Mouse (Mus musculus) inflammation-experienced regulatory T-cells, adult 16 weeks (primary cell): ENCODE data around the gene Myo1f. TPM values are rescaled to one million over a fixed set of nuclear protein-coding genes. Genes with fewer than 3 reads are reported as not detected.

Experiments
- polyA plus RNA-seq: library from polyadenylated mRNA; unstranded; fragments of 100-300 nt; shearing (Covaris generic); gene quantifications from one replicate; pipeline ENCODE4 v1.2.1, GENCODE M21; 2017

The Myo1f gene
- 101 TPM for polyA plus RNA-seq

DNA sequence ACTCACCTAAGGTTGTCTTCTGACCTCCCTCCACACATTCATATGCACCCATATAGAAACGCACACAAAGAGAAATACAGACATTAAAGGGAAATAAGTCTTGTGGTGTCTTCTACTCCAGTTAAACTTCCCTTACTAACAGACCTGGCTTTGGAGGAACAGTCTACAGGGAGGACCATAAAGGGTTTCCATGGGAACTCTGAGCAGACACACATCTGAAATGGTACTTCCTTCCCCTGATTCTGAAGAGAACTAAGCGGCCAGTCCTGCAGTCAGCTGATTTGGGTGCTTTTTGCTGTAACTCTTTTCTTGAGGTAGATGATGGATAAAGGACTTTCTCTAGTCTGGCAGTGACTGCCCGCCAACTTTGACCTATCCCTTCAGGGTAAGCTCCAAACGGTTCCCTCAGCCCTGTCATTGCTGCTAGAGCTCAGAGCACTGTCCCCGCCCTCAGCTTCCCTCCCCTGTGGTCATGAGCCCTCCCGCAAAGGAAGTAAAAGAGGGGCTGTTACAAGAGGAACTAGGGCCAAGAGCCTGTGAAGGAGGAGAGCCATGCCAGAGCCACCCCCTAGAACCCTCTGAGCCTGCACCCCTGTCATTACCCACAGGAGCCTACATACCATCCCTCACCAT is at the start of gene Myo1f:
Gene Myo1f (plus strand): TSS at position 485 of the 633 bp plus-strand sequence.

DNA sequence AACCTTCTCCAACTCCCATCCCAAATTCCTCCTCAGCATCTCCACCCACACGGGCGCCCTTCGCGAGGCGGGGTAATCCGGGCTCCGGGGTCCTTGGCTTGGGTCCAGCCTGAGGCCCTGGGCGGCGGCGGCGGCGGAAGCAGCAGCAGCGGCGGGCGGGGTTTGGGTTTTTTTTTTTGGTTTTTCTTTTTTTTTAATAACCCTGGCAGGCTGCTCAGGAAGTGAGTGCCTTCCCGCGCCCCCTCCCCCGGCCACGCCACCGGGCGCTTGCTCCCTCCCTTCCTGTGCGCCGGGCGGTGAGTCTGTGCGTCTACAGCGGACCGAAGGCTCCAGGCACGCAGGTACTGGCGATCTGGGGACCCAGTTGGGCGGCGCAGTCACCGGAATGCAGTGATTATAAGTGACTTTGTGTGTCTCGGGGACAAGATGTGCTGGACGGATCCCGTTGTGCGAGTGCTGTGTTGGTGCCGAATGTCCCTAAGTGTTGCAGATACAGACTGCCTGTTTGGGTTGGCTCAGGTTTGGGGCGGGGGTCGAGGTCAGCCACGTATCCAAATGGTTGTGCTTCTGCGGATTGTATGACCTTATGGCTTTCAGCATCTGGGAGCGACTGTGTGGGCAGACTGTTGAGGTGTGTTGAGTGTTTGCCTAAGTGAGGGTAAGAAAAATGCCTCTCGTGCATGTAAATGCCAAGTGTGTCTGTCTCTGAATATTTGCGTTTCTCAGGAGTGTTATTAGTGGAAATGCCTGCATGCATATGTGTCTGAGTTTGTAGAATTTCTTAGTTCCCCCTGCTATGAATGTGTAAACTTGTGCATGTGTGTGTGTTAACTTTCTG is 31.4 kb upstream of the Myo1f start, which contains the start of gene Adamts10:
Gene Adamts10 (plus strand): TSS at position 287 of the 838 bp plus-strand sequence.

DNA sequence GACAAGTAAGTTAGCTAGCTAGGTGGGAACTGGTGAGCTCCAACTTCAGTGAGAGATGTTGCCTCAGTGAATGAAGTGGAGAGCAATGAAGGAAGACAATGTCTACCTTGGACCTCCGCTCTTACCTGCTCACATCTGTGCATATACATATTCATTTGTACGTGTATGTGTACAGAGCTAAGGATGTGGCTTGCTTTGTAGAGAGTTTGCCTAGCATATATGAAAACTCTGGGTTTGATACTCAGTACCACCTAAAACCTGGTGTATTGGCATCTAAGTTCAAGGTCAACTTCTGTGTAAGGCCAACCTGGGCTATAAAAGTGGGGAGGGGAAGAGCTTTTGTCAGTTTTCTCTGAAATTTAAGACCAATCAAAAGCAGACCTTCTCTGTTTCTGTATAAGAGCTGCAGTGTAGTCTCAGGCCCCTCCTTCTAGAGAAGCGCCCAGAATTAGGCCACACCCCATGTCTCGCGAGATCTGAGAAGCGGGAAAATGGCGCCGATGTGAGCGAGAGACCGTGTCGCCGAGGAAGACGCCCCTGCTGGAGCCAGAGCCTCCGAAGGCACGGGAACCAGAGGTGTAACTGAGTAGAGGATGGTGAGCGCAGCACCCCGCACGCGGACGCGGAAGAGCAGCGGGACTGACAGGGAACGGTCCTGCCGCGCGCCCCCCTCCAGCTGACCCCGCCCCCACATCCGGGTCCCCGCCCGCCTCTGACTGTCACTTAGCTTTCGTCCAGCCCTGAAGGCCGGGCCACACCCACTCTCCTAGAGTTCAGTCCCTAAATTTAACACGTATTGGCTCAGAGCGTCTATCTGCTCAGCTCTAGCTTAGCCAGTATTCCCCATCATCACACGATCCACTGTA is 73.3 kb downstream of the Myo1f start, which contains the start of gene Zfp414:
Gene Zfp414 (plus strand): TSS at position 470 of the 866 bp plus-strand sequence.

DNA sequence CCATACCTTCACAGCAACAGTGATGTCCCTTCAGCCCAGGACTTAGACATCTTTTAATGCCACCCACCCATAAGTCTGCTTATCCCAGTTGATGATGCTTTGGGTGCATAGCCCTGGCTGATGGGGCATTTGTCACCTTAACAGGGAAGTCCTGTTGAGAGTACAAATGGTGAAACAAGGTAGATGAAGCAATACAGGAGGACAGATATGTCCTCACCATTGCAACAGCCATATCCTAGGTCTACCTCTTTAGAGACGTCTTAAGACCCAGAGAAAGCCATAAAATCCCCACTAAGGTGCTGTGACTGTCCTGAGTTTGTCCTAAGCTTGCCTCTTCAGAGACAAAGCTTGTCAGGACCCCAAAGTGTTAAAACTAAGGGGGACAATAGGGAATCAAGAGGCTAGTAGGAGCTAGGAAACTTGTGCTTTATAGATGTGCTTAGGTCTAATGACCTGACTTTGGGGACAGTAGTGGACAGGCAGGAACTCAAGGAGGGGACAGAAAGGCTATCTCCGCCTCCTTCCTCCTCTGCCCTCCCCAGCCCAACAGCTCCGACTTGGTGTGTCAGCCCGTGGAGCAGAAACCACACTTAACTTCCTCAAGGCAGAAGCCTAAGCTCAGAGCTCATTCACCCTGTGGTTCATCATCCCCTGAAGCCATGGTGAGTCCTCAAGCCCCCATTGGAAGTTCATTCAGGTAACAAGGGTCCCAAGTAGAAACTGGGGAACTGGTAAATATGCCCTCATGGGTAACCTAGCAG is 82.2 kb downstream of the Myo1f start, which contains the start of gene Pram1:
Gene Pram1 (plus strand): TSS at position 541 of the 761 bp plus-strand sequence.

Other genes with a start within 250 kb of the Myo1f start
- gene Zfp81, start 196.8 kb upstream of the Myo1f start, polyA plus RNA-seq: 10.5 TPM
- 7.8 TPM for gene Zfp101, start 161.1 kb upstream of the Myo1f start, polyA plus RNA-seq
- not detected for gene Actl9, start 122.8 kb upstream of the Myo1f start, polyA plus RNA-seq
- gene Adamts10, start 31.5 kb upstream of the Myo1f start, polyA plus RNA-seq: 131 TPM
- gene Zfp414, start 73.4 kb downstream of the Myo1f start, polyA plus RNA-seq: 70.8 TPM
- 1.4 TPM for gene Pram1, start 82.3 kb downstream of the Myo1f start, polyA plus RNA-seq
- 424 TPM for gene Hnrnpm, start 131.2 kb downstream of the Myo1f start, polyA plus RNA-seq
- gene March2, start 163.0 kb downstream of the Myo1f start, polyA plus RNA-seq: 68.9 TPM
- gene Rab11b, start 204.8 kb downstream of the Myo1f start, polyA plus RNA-seq: 317 TPM
- gene Angptl4, start 226.1 kb downstream of the Myo1f start, polyA plus RNA-seq: 6.5 TPM